Mouse (Mus musculus) liver, postnatal 0 days (tissue): ENCODE measurements around the gene Msi2.

Source experiments
- CTCF ChIP-seq: sonication (generic); IDR thresholded peaks from 2 replicates; pipeline ENCODE4 v1.5.1; 2016; ENCODE audit warnings: antibody characterized with exemption, low read depth
- EP300 ChIP-seq: IDR thresholded peaks from 2 replicates; pipeline ENCODE4 v1.6.1; 2016; ENCODE audit warnings: antibody characterized with exemption, low read depth, mild to moderate bottlenecking

- no peak for TF ChIP-seq CTCF
- no peak for TF ChIP-seq EP300
Measured at GRCm38 (mm10) chr11:88363481-88363880, 354.8 kb downstream of the Msi2 start.
